Mouse (Mus musculus): ENCODE results near the gene Kctd21. TPM values are rescaled to one million over a fixed set of nuclear protein-coding genes. Genes with fewer than 3 reads are reported as not detected.
A peak's percentile ranks its signal among the peaks of the same experiment; 100 is the strongest.

Kctd21 gene
- polyA plus RNA-seq, 1 experiment from 2014 or later: 4.1 TPM

GRCm38 (mm10) chr7:97348836-97349235 lies 16.7 kb downstream of the Kctd21 start:
- Histone ChIP-seq H3K4me3 (ENCODE audit: low read length) (no peak overlapping the region), H3K36me3 (ENCODE audit: control insufficient read depth, insufficient read depth) (no peaks in the 10 kb centered on the region), H3K9me3 (replicated peaks; ENCODE audit: control insufficient read depth, low read length) (no peaks in the 10 kb centered on the region), H3K27ac (ENCODE audit: low read length) (no peak overlapping the region), H3K9ac (ENCODE audit: low read length) (no peak overlapping the region), H3K4me2 (ENCODE audit: low read depth, low read length) (no peak overlapping the region), H3K4me1 (ENCODE audit: control insufficient read depth, insufficient read depth, low read length) (no peaks in the 10 kb centered on the region), H3K27me3 (ENCODE audit: control insufficient read depth, insufficient read depth, low read length) (no peaks in the 10 kb centered on the region)
- no peak for ATAC-seq (replicated peaks; ENCODE audit: extremely low read depth, insufficient read depth, low FRiP score)
- WGBS: 76% methylated on average over 5 of the region's 5 CpGs

GRCm38 (mm10) chr7:97349438-97349837 lies 17.3 kb downstream of the Kctd21 start:
- H3K9me3 ChIP-seq (replicated peaks; ENCODE audit: control insufficient read depth, low read length): no peaks in the 10 kb centered on the region
- H3K27me3 ChIP-seq (ENCODE audit: control insufficient read depth, insufficient read depth, low read length): no peaks in the 10 kb centered on the region
- H3K4me3 ChIP-seq (ENCODE audit: low read length): no peak overlapping the region
- no peak overlapping the region for H3K4me2 ChIP-seq (ENCODE audit: low read depth, low read length)
- no peaks in the 10 kb centered on the region; the same call in 1 of the 2 replicates for H3K4me1 ChIP-seq (ENCODE audit: control insufficient read depth, insufficient read depth, low read length)
- H3K9ac ChIP-seq (ENCODE audit: low read length): no peak overlapping the region
- 81% methylated on average over 6 of the region's 6 CpGs for WGBS
- ATAC-seq (replicated peaks; ENCODE audit: extremely low read depth, insufficient read depth, low FRiP score): no peak
- no peaks in the 10 kb centered on the region for H3K36me3 ChIP-seq (ENCODE audit: control insufficient read depth, insufficient read depth)
- H3K27ac ChIP-seq (ENCODE audit: low read length): no peak overlapping the region

GRCm38 (mm10) chr7:97350891-97351290 lies 18.8 kb downstream of the Kctd21 start:
- Histone ChIP-seq H3K4me1 (ENCODE audit: control insufficient read depth, insufficient read depth, low read length) (peaks cover 11% of the 10 kb centered on the region), H3K27me3 (ENCODE audit: control insufficient read depth, insufficient read depth, low read length) (no peaks in the 10 kb centered on the region), H3K9me3 (replicated peaks; ENCODE audit: control insufficient read depth, low read length) (no peaks in the 10 kb centered on the region), H3K9ac (ENCODE audit: low read length) (no peak overlapping the region), H3K36me3 (ENCODE audit: control insufficient read depth, insufficient read depth) (no peaks in the 10 kb centered on the region), H3K4me2 (ENCODE audit: low read depth, low read length) (no peak overlapping the region), H3K27ac (ENCODE audit: low read length) (no peak overlapping the region; the same call in 1 of the 2 replicates), H3K4me3 (ENCODE audit: low read length) (no peak overlapping the region)
- 77% methylated on average over 5 of the region's 5 CpGs for WGBS
- ATAC-seq (replicated peaks; ENCODE audit: extremely low read depth, insufficient read depth, low FRiP score): no peak

- Histone ChIP-seq H3K27me3 (ENCODE audit: control insufficient read depth, insufficient read depth, low read length) (no peaks in the 10 kb centered on the region), H3K36me3 (ENCODE audit: control insufficient read depth, insufficient read depth) (no peaks in the 10 kb centered on the region), H3K27ac (ENCODE audit: low read length) (no peak overlapping the region), H3K4me2 (ENCODE audit: low read depth, low read length) (no peak overlapping the region), H3K4me1 (ENCODE audit: control insufficient read depth, insufficient read depth, low read length) (peaks cover 14% of the 10 kb centered on the region), H3K9ac (ENCODE audit: low read length) (no peak overlapping the region), H3K9me3 (replicated peaks; ENCODE audit: control insufficient read depth, low read length) (no peaks in the 10 kb centered on the region), H3K4me3 (ENCODE audit: low read length) (no peak overlapping the region)
- no peak for ATAC-seq (replicated peaks; ENCODE audit: extremely low read depth, insufficient read depth, low FRiP score)
- WGBS: 84% methylated on average over 11 of the region's 11 CpGs
These were observed 19.8 kb downstream of the Kctd21 start for GRCm38 (mm10) chr7:97351792-97352513.

- no peaks in the 10 kb centered on the region for H3K36me3 ChIP-seq (ENCODE audit: control insufficient read depth, insufficient read depth)
- peaks cover 14% of the 10 kb centered on the region for H3K4me1 ChIP-seq (ENCODE audit: control insufficient read depth, insufficient read depth, low read length)
- no peak for ATAC-seq (replicated peaks; ENCODE audit: extremely low read depth, insufficient read depth, low FRiP score)
- 88% methylated on average over 6 of the region's 6 CpGs for WGBS
- no peaks in the 10 kb centered on the region for H3K27me3 ChIP-seq (ENCODE audit: control insufficient read depth, insufficient read depth, low read length)
- H3K9me3 ChIP-seq (replicated peaks; ENCODE audit: control insufficient read depth, low read length): no peaks in the 10 kb centered on the region
- no peak overlapping the region for H3K4me3 ChIP-seq (ENCODE audit: low read length)
- H3K4me2 ChIP-seq (ENCODE audit: low read depth, low read length): no peak overlapping the region
- no peak overlapping the region for H3K9ac ChIP-seq (ENCODE audit: low read length)
- H3K27ac ChIP-seq (ENCODE audit: low read length): no peak overlapping the region
These were observed 21.2 kb downstream of the Kctd21 start for GRCm38 (mm10) chr7:97353356-97353755.

GRCm38 (mm10) chr7:97355068-97355841 lies 23.1 kb downstream of the Kctd21 start:
- Histone ChIP-seq H3K27me3 (ENCODE audit: control insufficient read depth, insufficient read depth, low read length) (no peaks in the 10 kb centered on the region), H3K4me3 (ENCODE audit: low read length) (no peak overlapping the region), H3K9me3 (replicated peaks; ENCODE audit: control insufficient read depth, low read length) (no peaks in the 10 kb centered on the region), H3K36me3 (ENCODE audit: control insufficient read depth, insufficient read depth) (no peaks in the 10 kb centered on the region), H3K9ac (ENCODE audit: low read length) (no peak overlapping the region), H3K4me1 (ENCODE audit: control insufficient read depth, insufficient read depth, low read length) (peaks cover 14% of the 10 kb centered on the region), H3K27ac (ENCODE audit: low read length) (peak overlapping the region; percentile 46), H3K4me2 (ENCODE audit: low read depth, low read length) (peak overlapping the region; percentile 39)
- peak; percentile 61; the same call in 1 of the 2 replicates for ATAC-seq (replicated peaks; ENCODE audit: extremely low read depth, insufficient read depth, low FRiP score)
- WGBS: 14% methylated on average over 13 of the region's 13 CpGs

- H3K9me3 ChIP-seq (replicated peaks; ENCODE audit: control insufficient read depth, low read length): no peaks in the 10 kb centered on the region
- H3K27me3 ChIP-seq (ENCODE audit: control insufficient read depth, insufficient read depth, low read length): no peaks in the 10 kb centered on the region
- H3K4me1 ChIP-seq (ENCODE audit: control insufficient read depth, insufficient read depth, low read length): peaks cover 14% of the 10 kb centered on the region
- 64% methylated on average over 5 of the region's 5 CpGs for WGBS
- H3K9ac ChIP-seq (ENCODE audit: low read length): no peak overlapping the region
- H3K36me3 ChIP-seq (ENCODE audit: control insufficient read depth, insufficient read depth): no peaks in the 10 kb centered on the region
- ATAC-seq (replicated peaks; ENCODE audit: extremely low read depth, insufficient read depth, low FRiP score): no peak
- H3K4me3 ChIP-seq (ENCODE audit: low read length): no peak overlapping the region
- 0 out of 2 replicates have a peak overlapping the region, but pooled peaks have one; percentile 11 for H3K27ac ChIP-seq (ENCODE audit: low read length)
- H3K4me2 ChIP-seq (ENCODE audit: low read depth, low read length): no peak overlapping the region
These were observed 24.1 kb downstream of the Kctd21 start for GRCm38 (mm10) chr7:97356253-97356652.

- Histone ChIP-seq H3K4me1 (ENCODE audit: control insufficient read depth, insufficient read depth, low read length) (peaks cover 14% of the 10 kb centered on the region), H3K4me3 (ENCODE audit: low read length) (no peak overlapping the region), H3K36me3 (ENCODE audit: control insufficient read depth, insufficient read depth) (no peaks in the 10 kb centered on the region), H3K27ac (ENCODE audit: low read length) (no peak overlapping the region), H3K4me2 (ENCODE audit: low read depth, low read length) (no peak overlapping the region), H3K9ac (ENCODE audit: low read length) (no peak overlapping the region), H3K27me3 (ENCODE audit: control insufficient read depth, insufficient read depth, low read length) (no peaks in the 10 kb centered on the region), H3K9me3 (replicated peaks; ENCODE audit: control insufficient read depth, low read length) (no peaks in the 10 kb centered on the region)
- no peak for ATAC-seq (replicated peaks; ENCODE audit: extremely low read depth, insufficient read depth, low FRiP score)
- WGBS: 71% methylated on average over 5 of the region's 5 CpGs
These were observed 24.7 kb downstream of the Kctd21 start for GRCm38 (mm10) chr7:97356875-97357276.

- Histone ChIP-seq H3K4me1 (ENCODE audit: control insufficient read depth, insufficient read depth, low read length) (peaks cover 14% of the 10 kb centered on the region), H3K9ac (ENCODE audit: low read length) (no peak overlapping the region), H3K27me3 (ENCODE audit: control insufficient read depth, insufficient read depth, low read length) (no peaks in the 10 kb centered on the region), H3K4me3 (ENCODE audit: low read length) (no peak overlapping the region), H3K27ac (ENCODE audit: low read length) (no peak overlapping the region), H3K9me3 (replicated peaks; ENCODE audit: control insufficient read depth, low read length) (no peaks in the 10 kb centered on the region), H3K4me2 (ENCODE audit: low read depth, low read length) (no peak overlapping the region), H3K36me3 (ENCODE audit: control insufficient read depth, insufficient read depth) (no peaks in the 10 kb centered on the region)
- WGBS: 77% methylated on average over 3 of the region's 3 CpGs
- ATAC-seq (replicated peaks; ENCODE audit: extremely low read depth, insufficient read depth, low FRiP score): no peak
These were observed 25.7 kb downstream of the Kctd21 start for GRCm38 (mm10) chr7:97357840-97358239.
